Mouse (Mus musculus) intestine, postnatal 0 days (tissue): ENCODE results near the gene Wdr61. TPM values are rescaled to one million over a fixed set of nuclear protein-coding genes. Genes with fewer than 3 reads are reported as not detected.

ENCODE experiments used
- ATAC-seq: fragments of 200-750 bp; cut with Nextera tagmentation; 2 replicates; pipeline ENCODE4 v1.8.0; 2017; ENCODE audit warnings: mild to moderate bottlenecking, moderate TSS enrichment, moderate library complexity
- H3K27ac ChIP-seq: fragments of 300-500 bp; sonication (generic); 2 replicates; pipeline ENCODE4 v1.5.1; 2014; ENCODE audit warnings: mild to moderate bottlenecking, low read depth, low read length, moderate library complexity
- H3K27me3 ChIP-seq: fragments of 300-500 bp; sonication (generic); replicated peaks from 2 replicates; pipeline ENCODE4 v1.6.1; 2014; ENCODE audit warnings: low read length, mixed read lengths; ENCODE audit not compliant: control insufficient read depth, insufficient read depth
- H3K36me3 ChIP-seq: fragments of 300-500 bp; sonication (generic); 2 replicates; pipeline ENCODE4 v1.6.1; 2014; ENCODE audit warnings: mild to moderate bottlenecking, moderate library complexity; ENCODE audit not compliant: control insufficient read depth, insufficient read depth
- H3K4me1 ChIP-seq: fragments of 300-500 bp; sonication (generic); replicated peaks from 2 replicates; pipeline ENCODE4 v1.6.1; 2014; ENCODE audit warnings: antibody characterized with exemption, low read length, mixed read lengths; ENCODE audit not compliant: control insufficient read depth, insufficient read depth
- H3K4me2 ChIP-seq: fragments of 300-500 bp; sonication (generic); replicated peaks from 2 replicates; pipeline ENCODE4 v1.6.1; 2014; ENCODE audit warnings: low read depth, mild to moderate bottlenecking, moderate library complexity
- H3K4me3 ChIP-seq: fragments of 300-500 bp; sonication (generic); 2 replicates; pipeline ENCODE4 v1.5.1; 2014; ENCODE audit warnings: low read depth, low read length
- H3K9ac ChIP-seq: fragments of 300-500 bp; sonication (generic); 2 replicates; pipeline ENCODE4 v1.6.1; 2014; ENCODE audit warnings: mild to moderate bottlenecking, low read depth, low read length
- H3K9me3 ChIP-seq: fragments of 300-500 bp; sonication (generic); 2 replicates; pipeline ENCODE4 v1.6.1; 2016; ENCODE audit warnings: mixed run types; ENCODE audit not compliant: control insufficient read depth
- CTCF ChIP-seq: sonication (generic); IDR thresholded peaks from 2 replicates; pipeline ENCODE4 v1.5.1; 2016; ENCODE audit warnings: low read depth, mild to moderate bottlenecking, control low read depth, antibody characterized with exemption, moderate library complexity
- WGBS: fragments of 180-500 bp; shearing (Covaris S2); extraction: QIAGEN DNeasy Blood & Tissue Kit; methylation state at CpG from one replicate; pipeline ENCODE4 v1.1.7; 2014; 5-methylcytosine and 5-hydroxymethylcytosine counted together
- polyA plus RNA-seq: library from polyadenylated mRNA; unstranded; fragments of >200 nt; fragmentation: Nextera tagmentation; extraction: Ambion mirVana; gene quantifications from 2 replicates; pipeline ENCODE4 v1.2.1, GENCODE M21; 2015

Gene Wdr61
- polyA plus RNA-seq, 1 experiment from 2014 or later = 111 TPM

DNA sequence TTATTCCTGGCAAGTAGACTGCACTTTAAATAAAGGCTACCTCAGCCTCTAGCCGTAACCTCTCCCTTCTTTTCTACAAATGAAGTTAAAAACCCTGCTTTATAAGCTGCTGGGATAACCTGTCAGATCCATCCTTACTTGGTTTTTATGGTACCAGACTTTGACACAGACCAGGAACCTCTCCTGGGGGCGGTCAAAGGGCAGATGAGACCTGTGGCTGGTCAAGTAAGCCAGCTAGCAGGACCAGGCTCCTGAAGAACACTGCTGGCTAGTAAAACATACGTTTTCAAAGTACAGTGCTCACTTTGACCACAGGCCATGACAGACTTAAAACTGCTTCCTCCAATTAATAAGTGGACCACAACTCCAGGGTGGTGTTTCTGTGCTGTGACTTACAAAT lies 18.5 kb downstream of the Wdr61 start:
- no peak for TF ChIP-seq CTCF
- no peaks in the 10 kb centered on the region for H3K27me3 ChIP-seq
- H3K27ac ChIP-seq = no peak overlapping the region; the same call in 1 of the 2 replicates
- H3K9ac ChIP-seq = no peak overlapping the region
- no peak; the same call in 1 of the 2 replicates for ATAC-seq
- no peak overlapping the region for H3K4me2 ChIP-seq
- H3K4me3 ChIP-seq = no peak overlapping the region
- no peaks in the 10 kb centered on the region for H3K4me1 ChIP-seq
- H3K36me3 ChIP-seq = peaks cover 57% of the 10 kb centered on the region
- H3K9me3 ChIP-seq = no peaks in the 10 kb centered on the region
- 71% methylated on average over 3 of the region's 3 CpGs for WGBS

DNA sequence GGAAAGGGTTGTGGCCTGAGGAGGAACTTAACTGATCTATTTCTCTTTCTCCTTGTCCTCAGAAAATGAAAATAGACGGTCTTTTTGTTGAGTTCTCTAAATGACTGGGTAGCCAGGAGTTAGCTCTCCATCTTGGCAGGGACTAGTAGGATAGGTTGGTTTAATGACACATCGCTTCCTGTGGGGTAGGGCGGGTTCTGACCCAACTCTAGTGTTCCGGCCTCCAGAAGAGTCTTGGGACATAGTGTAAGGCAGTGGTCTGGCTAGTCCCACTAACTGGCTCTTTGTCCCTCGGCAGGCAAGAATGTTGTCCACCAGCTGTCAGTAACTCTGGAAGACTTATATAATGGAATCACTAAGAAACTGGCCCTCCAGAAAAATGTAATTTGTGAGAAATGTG lies 26.2 kb downstream of the Wdr61 start:
- Histone ChIP-seq H3K36me3 (peaks cover 2% of the 10 kb centered on the region), H3K4me1 (no peaks in the 10 kb centered on the region), H3K9me3 (no peaks in the 10 kb centered on the region), H3K4me3 (no peak overlapping the region), H3K4me2 (no peak overlapping the region), H3K9ac (no peak overlapping the region), H3K27ac (no peak overlapping the region), H3K27me3 (no peaks in the 10 kb centered on the region)
- ATAC-seq = no peak
- 86% methylated on average over 5 of the region's 5 CpGs for WGBS
- no peak for TF ChIP-seq CTCF

DNA sequence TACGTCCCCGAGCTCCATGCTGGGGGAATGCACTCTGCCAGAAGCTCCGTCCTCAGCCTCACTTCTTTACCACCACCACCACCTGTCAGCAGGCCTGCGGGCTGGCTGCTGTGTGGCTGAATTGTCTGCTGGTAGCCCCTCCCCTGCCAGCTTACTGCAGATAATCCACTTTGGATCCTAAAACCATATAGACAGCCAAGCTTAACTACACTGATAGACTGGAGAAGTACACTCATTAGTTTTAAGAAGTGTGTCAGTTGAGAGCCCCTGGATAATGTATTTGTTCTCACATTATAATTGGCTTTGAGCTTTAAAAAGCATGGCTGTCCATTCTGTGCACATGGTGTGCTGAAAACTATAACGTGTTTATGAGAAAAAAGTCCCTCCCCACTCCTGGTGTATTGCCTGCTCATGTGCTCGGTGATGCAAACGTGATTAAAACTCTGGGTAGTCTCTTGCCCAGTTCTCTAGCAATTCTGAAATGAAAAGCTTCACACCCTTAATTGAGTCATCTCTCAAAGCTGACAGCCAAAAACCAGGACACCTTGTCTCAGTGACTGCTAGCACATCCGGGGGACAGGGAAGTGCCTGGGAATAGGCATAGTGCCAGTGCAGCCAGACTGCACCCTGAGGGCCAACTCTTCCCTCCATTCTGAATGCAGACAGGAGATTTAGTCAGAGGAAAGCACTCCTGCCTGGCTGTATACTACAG lies 26.9 kb downstream of the Wdr61 start:
- H3K36me3 ChIP-seq = no peaks in the 10 kb centered on the region; the same call in 1 of the 2 replicates
- no peak overlapping the region for H3K4me2 ChIP-seq
- no peak overlapping the region for H3K9ac ChIP-seq
- 71% methylated on average over 8 of the region's 8 CpGs for WGBS
- H3K27me3 ChIP-seq = no peaks in the 10 kb centered on the region; the same call in 1 of the 2 replicates
- no peaks in the 10 kb centered on the region for H3K4me1 ChIP-seq
- ATAC-seq = no peak
- no peaks in the 10 kb centered on the region for H3K9me3 ChIP-seq
- no peak overlapping the region for H3K4me3 ChIP-seq
- no peak for TF ChIP-seq CTCF
- no peak overlapping the region for H3K27ac ChIP-seq

DNA sequence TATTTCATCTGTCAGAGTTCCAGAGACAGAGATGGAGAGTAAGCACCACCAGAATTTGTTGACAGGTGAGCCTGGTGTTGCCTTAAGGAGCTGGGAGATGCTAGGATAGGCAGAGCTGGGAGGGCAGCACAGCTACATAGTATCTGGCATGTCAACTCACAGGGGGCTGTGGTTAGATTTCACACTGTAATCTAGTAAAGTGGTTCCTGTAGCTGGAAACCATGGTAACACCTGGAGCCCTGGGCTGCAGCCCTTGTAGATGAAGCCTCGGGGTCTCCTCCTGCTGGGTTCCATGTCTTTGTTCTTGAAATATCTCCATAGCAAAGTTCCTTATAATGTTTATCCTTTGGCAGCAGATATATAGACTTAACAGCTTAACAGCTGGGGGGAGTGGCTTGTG lies 28.8 kb downstream of the Wdr61 start:
- no peak overlapping the region for H3K4me2 ChIP-seq
- no peaks in the 10 kb centered on the region for H3K9me3 ChIP-seq
- H3K4me3 ChIP-seq = no peak overlapping the region
- H3K36me3 ChIP-seq = no peaks in the 10 kb centered on the region; the same call in 1 of the 2 replicates
- no peak for ATAC-seq
- no peaks in the 10 kb centered on the region; the same call in 1 of the 2 replicates for H3K27me3 ChIP-seq
- no peak overlapping the region for H3K9ac ChIP-seq
- no peak for TF ChIP-seq CTCF
- no peak overlapping the region for H3K27ac ChIP-seq
- H3K4me1 ChIP-seq = no peaks in the 10 kb centered on the region
- 22% methylated on average over 1 of the region's 1 CpGs for WGBS

DNA sequence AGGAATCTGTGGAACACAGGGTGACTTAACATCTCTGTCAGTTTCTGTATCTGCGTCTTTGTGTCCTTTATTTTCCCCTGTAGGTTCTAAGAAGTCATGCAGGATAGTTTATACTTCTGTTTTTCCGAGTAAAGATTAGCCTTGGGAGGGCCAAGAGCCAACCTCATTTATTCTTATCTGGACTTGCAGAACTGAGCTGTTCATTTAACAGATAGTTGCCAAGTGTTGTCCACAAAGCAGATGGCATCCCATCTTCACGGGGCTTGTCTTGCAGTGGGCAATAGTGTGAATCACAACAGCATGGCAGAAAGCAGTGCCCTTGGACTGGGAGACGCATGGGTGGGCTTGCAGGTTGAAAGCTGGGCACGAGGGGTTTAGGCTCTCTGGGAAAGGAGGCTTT lies 30.0 kb downstream of the Wdr61 start:
- WGBS = 67% methylated on average over 5 of the region's 5 CpGs
- ATAC-seq = no peak
- Histone ChIP-seq H3K9me3 (no peaks in the 10 kb centered on the region), H3K36me3 (no peaks in the 10 kb centered on the region; the same call in 1 of the 2 replicates), H3K27me3 (no peaks in the 10 kb centered on the region; the same call in 1 of the 2 replicates), H3K4me2 (no peak overlapping the region), H3K27ac (no peak overlapping the region), H3K4me3 (no peak overlapping the region), H3K4me1 (no peaks in the 10 kb centered on the region), H3K9ac (no peak overlapping the region)
- TF ChIP-seq CTCF = no peak

DNA sequence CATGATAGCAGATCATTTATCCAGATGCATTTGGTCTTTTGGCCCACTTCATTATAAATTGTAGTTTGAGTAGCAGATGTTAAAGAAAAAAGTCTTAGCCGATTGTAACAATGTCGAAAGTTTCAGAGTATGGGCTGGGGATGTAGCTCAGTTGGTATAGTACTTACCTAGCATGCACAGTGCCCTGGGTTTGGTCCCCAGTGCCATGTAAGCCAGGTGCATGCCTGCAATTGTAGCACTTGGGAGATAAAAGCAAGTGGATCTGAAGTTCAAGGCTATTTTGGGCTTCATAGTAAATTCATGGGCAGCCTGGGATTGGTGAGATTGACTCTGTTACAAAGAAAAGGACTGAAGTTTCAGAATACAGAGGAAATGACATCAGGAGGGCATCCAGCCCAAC lies 31.7 kb downstream of the Wdr61 start:
- Histone ChIP-seq H3K4me3 (no peak overlapping the region), H3K9ac (no peak overlapping the region), H3K27ac (no peak overlapping the region), H3K36me3 (no peaks in the 10 kb centered on the region), H3K9me3 (no peaks in the 10 kb centered on the region), H3K4me1 (no peaks in the 10 kb centered on the region), H3K27me3 (peaks cover 11% of the 10 kb centered on the region; the same call in 1 of the 2 replicates), H3K4me2 (no peak overlapping the region)
- no peak for TF ChIP-seq CTCF
- 93% methylated on average over 2 of the region's 2 CpGs for WGBS
- ATAC-seq = no peak
